Mouse (Mus musculus) hindbrain, postnatal 0 days (tissue): Measurements from ENCODE around the gene Synrg. TPM values are rescaled to one million over a fixed set of nuclear protein-coding genes. Genes with fewer than 3 reads are reported as not detected.

ENCODE experiments used
- ATAC-seq: fragments of 200-750 bp; cut with Nextera tagmentation; 2 replicates; pipeline ENCODE4 v1.8.0; 2017; ENCODE audit warnings: mild to moderate bottlenecking, moderate TSS enrichment, moderate library complexity
- DNase-seq: peaks from one replicate; pipeline ENCODE4 v3.0.0-alpha.2; 2015; ENCODE audit warnings: low spot score
- H3K27ac ChIP-seq: fragments of 300-500 bp; sonication (generic); 2 replicates; pipeline ENCODE4 v1.5.1; 2014; ENCODE audit warnings: mild to moderate bottlenecking
- H3K27me3 ChIP-seq: fragments of 300-500 bp; sonication (generic); 2 replicates; pipeline ENCODE4 v1.6.1; 2014; ENCODE audit warnings: low read length, mixed read lengths; ENCODE audit not compliant: insufficient read depth
- H3K36me3 ChIP-seq: fragments of 300-500 bp; sonication (generic); 2 replicates; pipeline ENCODE4 v1.6.1; 2014; ENCODE audit warnings: low read length, mixed read lengths; ENCODE audit not compliant: insufficient read depth
- H3K4me1 ChIP-seq: fragments of 300-500 bp; sonication (generic); 2 replicates; pipeline ENCODE4 v1.6.1; 2014; ENCODE audit warnings: antibody characterized with exemption, low read length, mixed read lengths; ENCODE audit not compliant: insufficient read depth
- H3K4me2 ChIP-seq: fragments of 300-500 bp; sonication (generic); 2 replicates; pipeline ENCODE4 v1.6.1; 2014; ENCODE audit warnings: low read depth, mild to moderate bottlenecking, low read length, moderate library complexity, mixed read lengths
- H3K4me3 ChIP-seq: fragments of 300-500 bp; sonication (generic); 2 replicates; pipeline ENCODE4 v1.5.1; 2014; ENCODE audit warnings: low read length
- H3K9ac ChIP-seq: fragments of 300-500 bp; sonication (generic); replicated peaks from 2 replicates; pipeline ENCODE4 v1.6.1; 2014; ENCODE audit warnings: mild to moderate bottlenecking, low read length, moderate library complexity, mixed read lengths
- H3K9me3 ChIP-seq: fragments of 300-500 bp; sonication (generic); 2 replicates; pipeline ENCODE4 v1.6.1; 2016; ENCODE audit warnings: low read length, mixed read lengths
- CTCF ChIP-seq: IDR thresholded peaks from 2 replicates; pipeline ENCODE4 v1.5.1; 2016; ENCODE audit warnings: antibody characterized with exemption, control low read depth, low read depth
- WGBS: fragments of 180-500 bp; shearing (Covaris S2); extraction: QIAGEN DNeasy Blood & Tissue Kit; methylation state at CpG from one replicate; pipeline ENCODE4 v1.1.7; 2014; 5-methylcytosine and 5-hydroxymethylcytosine counted together
- polyA plus RNA-seq: library from polyadenylated mRNA; unstranded; fragments of >200 nt; fragmentation: Nextera tagmentation; extraction: Ambion mirVana; gene quantifications from 2 replicates; pipeline ENCODE4 v1.2.1, GENCODE M21; 2015
- total RNA-seq: library from RNA; depleted of rRNA; stranded (reverse); fragments of >200 nt; gene quantifications from 2 replicates; pipeline ENCODE4 v1.2.3, GENCODE M21; 2014

The Synrg gene
- total and polyA plus RNA-seq, 2 experiments from 2014 or later: 15.0 to 29.2 TPM

- WGBS: 94% methylated on average over 6 of the region's 6 CpGs
- DNase-seq: no peak
- Histone ChIP-seq H3K9me3 (no peaks in the 10 kb centered on the region), H3K27ac (no peak overlapping the region), H3K9ac (no peak overlapping the region), H3K4me1 (no peaks in the 10 kb centered on the region), H3K4me2 (no peak overlapping the region), H3K36me3 (peaks cover 59% of the 10 kb centered on the region), H3K4me3 (no peak overlapping the region), H3K27me3 (no peaks in the 10 kb centered on the region)
- no peak for TF ChIP-seq CTCF
- ATAC-seq: no peak
These were observed 15.8 kb downstream of the Synrg start for GRCm38 (mm10) chr11:83979992-83980391.

GRCm38 (mm10) chr11:83981338-83981737 lies 17.1 kb downstream of the Synrg start:
- no peak for TF ChIP-seq CTCF
- ATAC-seq: no peak
- Histone ChIP-seq H3K36me3 (peaks cover 72% of the 10 kb centered on the region), H3K27ac (no peak overlapping the region), H3K4me2 (no peak overlapping the region), H3K4me3 (no peak overlapping the region), H3K9me3 (no peaks in the 10 kb centered on the region), H3K27me3 (no peaks in the 10 kb centered on the region), H3K4me1 (no peaks in the 10 kb centered on the region), H3K9ac (no peak overlapping the region)
- 64% methylated on average over 10 of the region's 10 CpGs for WGBS
- DNase-seq: no peak

- Histone ChIP-seq H3K27me3 (no peaks in the 10 kb centered on the region), H3K4me1 (no peaks in the 10 kb centered on the region), H3K9ac (no peak overlapping the region), H3K4me3 (no peak overlapping the region), H3K9me3 (no peaks in the 10 kb centered on the region), H3K36me3 (peaks cover 60% of the 10 kb centered on the region), H3K4me2 (no peak overlapping the region), H3K27ac (no peak overlapping the region)
- TF ChIP-seq CTCF: no peak
- ATAC-seq (no peak), DNase-seq (no peak)
- WGBS: 74% methylated on average over 4 of the region's 4 CpGs
These were observed 27.5 kb downstream of the Synrg start for GRCm38 (mm10) chr11:83991701-83992100.

GRCm38 (mm10) chr11:83993428-83993827 lies 29.2 kb downstream of the Synrg start:
- Histone ChIP-seq H3K27me3 (no peaks in the 10 kb centered on the region), H3K4me2 (no peak overlapping the region), H3K27ac (no peak overlapping the region), H3K36me3 (peaks cover 61% of the 10 kb centered on the region), H3K9me3 (no peaks in the 10 kb centered on the region), H3K4me1 (no peaks in the 10 kb centered on the region), H3K9ac (no peak overlapping the region), H3K4me3 (no peak overlapping the region)
- ATAC-seq (no peak), DNase-seq (no peak)
- no peak for TF ChIP-seq CTCF
- 51% methylated on average over 2 of the region's 2 CpGs for WGBS

GRCm38 (mm10) chr11:83994481-83994880 lies 30.3 kb downstream of the Synrg start:
- no peak for DNase-seq
- H3K27ac ChIP-seq: no peak overlapping the region
- H3K9me3 ChIP-seq: no peaks in the 10 kb centered on the region
- H3K4me2 ChIP-seq: no peak overlapping the region
- H3K9ac ChIP-seq: no peak overlapping the region
- 83% methylated on average over 3 of the region's 3 CpGs for WGBS
- TF ChIP-seq CTCF: no peak
- peaks cover 63% of the 10 kb centered on the region for H3K36me3 ChIP-seq
- H3K27me3 ChIP-seq: no peaks in the 10 kb centered on the region
- no peak for ATAC-seq
- no peaks in the 10 kb centered on the region for H3K4me1 ChIP-seq
- no peak overlapping the region for H3K4me3 ChIP-seq

GRCm38 (mm10) chr11:83995535-83995950 lies 31.3 kb downstream of the Synrg start:
- Histone ChIP-seq H3K36me3 (peaks cover 61% of the 10 kb centered on the region), H3K9ac (no peak overlapping the region), H3K27ac (no peak overlapping the region), H3K4me1 (no peaks in the 10 kb centered on the region), H3K27me3 (no peaks in the 10 kb centered on the region), H3K4me2 (no peak overlapping the region), H3K4me3 (no peak overlapping the region), H3K9me3 (no peaks in the 10 kb centered on the region)
- WGBS: 84% methylated on average over 2 of the region's 2 CpGs
- no peak for DNase-seq
- no peak for ATAC-seq
- TF ChIP-seq CTCF: no peak

- H3K4me1 ChIP-seq: no peaks in the 10 kb centered on the region
- H3K4me2 ChIP-seq: no peak overlapping the region
- no peak for TF ChIP-seq CTCF
- WGBS: 92% methylated on average over 5 of the region's 5 CpGs
- no peak for ATAC-seq
- peaks cover 66% of the 10 kb centered on the region for H3K36me3 ChIP-seq
- H3K9ac ChIP-seq: no peak overlapping the region
- no peak for DNase-seq
- H3K27ac ChIP-seq: no peak overlapping the region
- no peak overlapping the region for H3K4me3 ChIP-seq
- no peaks in the 10 kb centered on the region for H3K9me3 ChIP-seq
- H3K27me3 ChIP-seq: no peaks in the 10 kb centered on the region
These were observed 33.1 kb downstream of the Synrg start for GRCm38 (mm10) chr11:83997171-83997868.
